Comparison of ENCODE assay signal across 8 mouse cellular contexts in the genomic region with DNA sequence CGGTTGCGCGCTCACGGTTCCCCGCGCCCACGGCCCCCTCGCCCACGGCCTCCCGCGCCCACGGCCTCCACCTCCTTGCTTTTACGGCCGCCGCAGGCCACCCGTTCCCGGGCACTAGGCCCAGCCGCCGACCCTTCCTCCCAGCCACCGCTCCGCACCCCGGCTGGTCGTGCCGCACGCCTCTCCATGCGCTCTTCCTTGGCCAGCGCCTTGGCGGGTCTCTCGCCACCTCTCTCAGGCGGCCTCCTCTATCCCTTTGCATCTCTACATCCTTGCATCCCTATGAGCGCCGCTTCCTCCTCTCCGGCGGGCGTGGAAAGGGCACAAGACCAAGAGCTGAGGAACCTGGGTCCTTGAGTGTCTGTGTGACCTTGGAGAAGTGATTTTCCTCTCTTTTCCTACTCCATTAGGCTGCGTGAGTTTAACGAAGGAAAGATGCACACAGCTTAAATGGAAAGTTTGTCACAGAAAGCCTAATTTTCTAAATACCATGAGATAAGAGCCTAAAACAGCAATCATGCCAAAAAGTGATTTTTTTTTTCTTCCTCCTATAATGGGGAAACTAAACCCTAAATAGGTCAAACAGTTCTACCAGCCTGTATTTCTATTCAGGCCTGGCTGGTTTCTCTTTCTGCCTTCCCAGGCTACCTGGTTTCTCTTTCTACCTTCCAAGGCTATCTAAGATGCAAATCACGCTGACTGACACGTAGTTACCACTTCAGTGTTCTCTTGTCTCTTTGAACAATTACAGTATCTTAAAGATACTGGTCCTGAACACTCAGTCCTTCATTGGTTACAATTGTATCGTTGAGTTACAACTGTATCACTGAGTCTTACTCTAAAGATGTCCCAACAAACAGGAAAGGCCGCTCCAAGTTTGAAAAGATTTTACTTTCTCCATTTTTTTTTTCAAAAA. TPM values are rescaled to one million over a fixed set of nuclear protein-coding genes. Genes with fewer than 3 reads are reported as not detected.
A peak's percentile ranks its signal among the peaks of the same experiment; 100 is the strongest.
DNase-seq lines count a peak whose midpoint lies in the region; ATAC-seq lines count a peak whose summit lies in the region.

No protein-coding gene starts in this region.

- H3K9me3 ChIP-seq in embryonic facial prominence, embryonic 11.5 days (replicated peaks; ENCODE audit: control insufficient read depth, low read length), result no peaks in the 10 kb centered on the region
- no peaks in the 10 kb centered on the region for H3K9me3 ChIP-seq in hindbrain, embryonic 10.5 days
- no peaks in the 10 kb centered on the region for H3K9me3 ChIP-seq in stomach, embryonic 16.5 days (replicated peaks; ENCODE audit: control insufficient read depth, low read length)

- H3K9ac ChIP-seq in embryonic facial prominence, embryonic 11.5 days (replicated peaks; ENCODE audit: low read length), result peak overlapping the region; percentile 86
- peak overlapping the region; percentile 83 for H3K9ac ChIP-seq in stomach, embryonic 16.5 days (ENCODE audit: low read length)

- no peaks in the 10 kb centered on the region for H3K36me3 ChIP-seq in embryonic facial prominence, embryonic 11.5 days (replicated peaks; ENCODE audit: control insufficient read depth, insufficient read depth, low read depth, low read length)
- no peaks in the 10 kb centered on the region for H3K36me3 ChIP-seq in hindbrain, embryonic 10.5 days
- no peaks in the 10 kb centered on the region for H3K36me3 ChIP-seq in stomach, embryonic 16.5 days (ENCODE audit: control insufficient read depth, insufficient read depth, low read length)

- peak; percentile 16 for DNase-seq in adrenal gland, adult 8-10 months
- DNase-seq in adrenal gland, adult 2 months, result no peak
- DNase-seq in MEL-GATA-1-ER (ENCODE audit: extremely low read depth, low read depth), result peak; percentile 43
- DNase-seq in embryonic facial prominence, embryonic 11.5 days (ENCODE audit: low spot score), result no peak
- no peak for DNase-seq in hindbrain, embryonic 10.5 days (ENCODE audit: low spot score)
- peak; percentile 31 to 53 for DNase-seq in left cerebral cortex, adult 18-20 months (ENCODE audit: low spot score in 2 of 2)
- peak; percentile 44 for DNase-seq in mesoderm, embryonic 11.5 days (ENCODE audit: low read depth, low spot score)

- no peaks in the 10 kb centered on the region for H3K27me3 ChIP-seq in embryonic facial prominence, embryonic 11.5 days (ENCODE audit: control insufficient read depth, insufficient read depth, low read length)
- peaks cover 3% of the 10 kb centered on the region; the same call in 1 of the 2 replicates for H3K27me3 ChIP-seq in hindbrain, embryonic 10.5 days (ENCODE audit: insufficient read depth, poor library complexity, severe bottlenecking)
- no peaks in the 10 kb centered on the region for H3K27me3 ChIP-seq in stomach, embryonic 16.5 days (ENCODE audit: control insufficient read depth, insufficient read depth, low read length)

- H3K4me2 ChIP-seq in embryonic facial prominence, embryonic 11.5 days (ENCODE audit: low read depth, low read length), result peak overlapping the region; percentile 97
- H3K4me2 ChIP-seq in stomach, embryonic 16.5 days (ENCODE audit: low read depth, low read length), result peak overlapping the region; percentile 96

- H3K27ac ChIP-seq in embryonic facial prominence, embryonic 11.5 days (replicated peaks; ENCODE audit: low read depth, low read length), result no peak overlapping the region
- H3K27ac ChIP-seq in hindbrain, embryonic 10.5 days, result peak overlapping the region; percentile 94
- H3K27ac ChIP-seq in stomach, embryonic 16.5 days (ENCODE audit: low read length), result 0 out of 2 replicates have a peak overlapping the region, but pooled peaks have one; percentile 13

- H3K4me3 ChIP-seq in embryonic facial prominence, embryonic 11.5 days (ENCODE audit: low read depth, low read length), result peak overlapping the region; percentile 90
- H3K4me3 ChIP-seq in hindbrain, embryonic 10.5 days, result peak overlapping the region; percentile 95
- peak overlapping the region; percentile 96 for H3K4me3 ChIP-seq in stomach, embryonic 16.5 days (replicated peaks; ENCODE audit: low read length)

- peak; percentile 48 for ATAC-seq in embryonic facial prominence, embryonic 11.5 days (replicated peaks; ENCODE audit: insufficient number of reproducible peaks, low FRiP score, low TSS enrichment, low read depth)
- ATAC-seq in stomach, embryonic 16.5 days (ENCODE audit: insufficient read depth, low FRiP score), result peak; percentile 30

- H3K4me1 ChIP-seq in embryonic facial prominence, embryonic 11.5 days (ENCODE audit: control insufficient read depth, insufficient read depth, low read length), result no peaks in the 10 kb centered on the region
- H3K4me1 ChIP-seq in hindbrain, embryonic 10.5 days (replicated peaks), result peaks cover 8% of the 10 kb centered on the region; the same call in 1 of the 2 replicates
- peaks cover 8% of the 10 kb centered on the region; the same call in 1 of the 2 replicates for H3K4me1 ChIP-seq in stomach, embryonic 16.5 days (ENCODE audit: control insufficient read depth, insufficient read depth, low read length)

- 9% methylated on average over 27 of the region's 41 CpGs for WGBS in embryonic facial prominence, embryonic 11.5 days
- 7% methylated on average over 41 of the region's 41 CpGs for WGBS in hindbrain, embryonic 10.5 days
- WGBS in stomach, embryonic 16.5 days, result 9% methylated on average over 38 of the region's 41 CpGs

RNA-seq across cellular contexts. Expression of a gene that starts 8.0 kb away (rescaled TPM):
- total RNA-seq in adrenal gland, adult 8-10 months (2022), result 10 to 100 TPM; 59.9 to 75.7 (median 66.8) TPM
- 10 to 100 TPM; 51.5 to 54.2 TPM for total RNA-seq in adrenal gland, adult 2 months (2021)
- polyA plus RNA-seq in adrenal gland, adult 2 months (2012; rRNA removed), result 1.8 and 2.3 TPM in 2 replicates
- 53.9 and 54.6 TPM in 2 replicates for polyA plus RNA-seq in embryonic facial prominence, embryonic 11.5 days (2014; fragmentation: Nextera tagmentation; extraction: Ambion mirVana)
- 49.7 and 52.3 TPM in 2 replicates for polyA plus RNA-seq in hindbrain, embryonic 10.5 days (2016; fragmentation: Nextera tagmentation; extraction: Ambion mirVana)
- 100 to 1,000 TPM; 192 to 194 TPM for total RNA-seq in left cerebral cortex, adult 18-20 months (2021)
- polyA plus RNA-seq in stomach, embryonic 16.5 days (2015; fragmentation: Nextera tagmentation; extraction: Ambion mirVana), result 33.9 and 36.2 TPM in 2 replicates

Comparison
In these comparisons a context has a peak if more than half of its experiments do, and no peak if none do; other contexts are left out.
1. DNase-seq: peak in adrenal gland, adult 8-10 months (single experiment), MEL-GATA-1-ER (single experiment), left cerebral cortex, adult 18-20 months (2 of 2) and mesoderm, embryonic 11.5 days (single experiment); none in adrenal gland, adult 2 months (single experiment), embryonic facial prominence, embryonic 11.5 days (single experiment) and hindbrain, embryonic 10.5 days (single experiment).
2. RNA of a gene that starts 8.0 kb away (polyA plus RNA-seq): 53.9 to 54.6 TPM in embryonic facial prominence, embryonic 11.5 days, 49.7 to 52.3 TPM in hindbrain, embryonic 10.5 days and 33.9 to 36.2 TPM in stomach, embryonic 16.5 days; 1.8 to 2.3 TPM in adrenal gland, adult 2 months; every median in the first group is over 10 times any median in the second.
3. Peak in every context shown above with its lines, with median percentiles within 50 percentile points of each other: H3K4me3 ChIP-seq.